Mouse (Mus musculus): ENCODE measurements around the gene Atp6v1g1. TPM values are rescaled to one million over a fixed set of nuclear protein-coding genes. Genes with fewer than 3 reads are reported as not detected.

The Atp6v1g1 gene
- total RNA-seq, 1 experiment = 105 TPM

DNA sequence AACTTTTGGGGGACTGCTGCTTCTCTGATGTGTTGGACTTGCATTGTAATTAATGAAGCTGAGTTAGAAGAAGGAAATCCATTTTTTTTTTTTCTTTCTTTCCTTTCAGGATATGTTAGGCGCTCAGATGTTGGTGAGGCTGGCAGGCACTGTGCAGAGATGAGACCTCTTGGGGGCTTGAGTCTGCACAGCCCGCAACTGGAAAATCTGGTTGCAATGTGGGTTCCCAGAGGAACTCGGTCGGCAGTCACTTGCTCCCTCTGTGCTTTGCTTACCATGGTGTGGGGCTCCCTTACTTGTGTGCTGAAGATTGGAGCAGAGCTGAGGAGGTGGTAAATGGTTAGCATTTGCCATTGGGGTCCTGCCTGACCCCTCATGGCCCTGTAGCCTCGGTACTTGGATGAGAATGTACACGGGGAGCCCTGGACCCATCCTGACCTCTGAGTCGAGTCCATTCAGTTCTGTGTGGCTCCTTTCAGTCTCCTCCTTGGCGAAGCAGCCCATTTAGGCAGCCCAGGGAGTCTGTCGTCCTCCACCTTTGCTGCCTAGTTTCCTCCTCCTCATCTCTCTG, 14.6 kb downstream of the Atp6v1g1 start:
- TF ChIP-seq CHD2 (IDR thresholded peaks at IDR 0.05; ENCODE audit: low read depth, low read length) = no peak
- no peak for DNase-seq (ENCODE audit: low read depth, low spot score)
- H3K27ac ChIP-seq (ENCODE audit: insufficient read depth, low read depth, low read length, poor library complexity, severe bottlenecking) = no peak overlapping the region
- in situ Hi-C loops (cut with MboI; ENCODE audit: low sequenced_read_pairs in 2 of 2, unreplicated experiment in 2 of 2) = no loop called here
- peak overlapping the region; percentile 65 to 77 for H3K4me3 ChIP-seq (ENCODE audit: insufficient read depth in 1 of 2, low read depth in 1 of 2, low read length in 2 of 2, poor library complexity in 1 of 2, severe bottlenecking in 1 of 2)
- peak overlapping the region; percentile 85 for H3K9ac ChIP-seq (ENCODE audit: insufficient read depth, low read depth, low read length, poor library complexity, severe bottlenecking)
- peaks cover 2 to 18% of the 10 kb centered on the region in 2 experiments; a peak in 3 of 4 replicates for H3K4me1 ChIP-seq (ENCODE audit: control insufficient read depth in 2 of 2, insufficient read depth in 2 of 2, low read length in 2 of 2, poor library complexity in 1 of 2)
- H3K36me3 ChIP-seq (ENCODE audit: control insufficient read depth, insufficient read depth, low read length, poor library complexity, severe bottlenecking) = peaks cover 2% of the 10 kb centered on the region; the same call in 1 of the 2 replicates
- H3K9me3 ChIP-seq (ENCODE audit: control insufficient read depth, insufficient read depth, low read depth, low read length) = no peaks in the 10 kb centered on the region

DNA sequence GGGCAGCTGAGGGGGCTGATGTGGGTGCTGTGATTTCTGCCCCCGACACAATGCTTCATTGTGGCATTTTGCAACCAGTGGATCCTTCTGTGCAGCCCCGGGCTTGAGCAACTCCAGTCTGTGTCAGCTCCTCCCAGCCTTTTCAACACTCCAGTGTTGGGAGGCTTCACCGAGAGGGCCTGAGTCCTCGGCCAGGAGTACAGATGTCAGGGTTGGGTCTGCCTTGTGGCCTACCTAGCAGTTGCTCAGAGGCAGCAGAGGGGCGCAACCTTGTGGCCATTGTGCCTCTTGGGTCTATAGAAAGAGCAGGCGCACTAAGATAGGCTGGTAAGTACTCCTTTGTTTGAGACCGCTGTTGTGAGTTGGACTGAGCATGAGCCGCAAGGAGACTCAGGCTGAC, 15.5 kb downstream of the Atp6v1g1 start:
- DNase-seq (ENCODE audit: low read depth, low spot score) = no peak
- TF ChIP-seq MAFK (IDR thresholded peaks at IDR 0.05; ENCODE audit: insufficient read depth, low read depth, low read length) (no peak), HCFC1 (IDR thresholded peaks at IDR 0.05; ENCODE audit: borderline replicate concordance, insufficient read depth, low read length) (no peak), ZC3H11A (IDR thresholded peaks at IDR 0.05; ENCODE audit: borderline replicate concordance, low read depth, low read length) (no peak), ZNF384 (IDR thresholded peaks at IDR 0.05; ENCODE audit: low read depth, low read length) (no peak), CHD2 (IDR thresholded peaks at IDR 0.05; ENCODE audit: low read depth, low read length) (no peak)

DNA sequence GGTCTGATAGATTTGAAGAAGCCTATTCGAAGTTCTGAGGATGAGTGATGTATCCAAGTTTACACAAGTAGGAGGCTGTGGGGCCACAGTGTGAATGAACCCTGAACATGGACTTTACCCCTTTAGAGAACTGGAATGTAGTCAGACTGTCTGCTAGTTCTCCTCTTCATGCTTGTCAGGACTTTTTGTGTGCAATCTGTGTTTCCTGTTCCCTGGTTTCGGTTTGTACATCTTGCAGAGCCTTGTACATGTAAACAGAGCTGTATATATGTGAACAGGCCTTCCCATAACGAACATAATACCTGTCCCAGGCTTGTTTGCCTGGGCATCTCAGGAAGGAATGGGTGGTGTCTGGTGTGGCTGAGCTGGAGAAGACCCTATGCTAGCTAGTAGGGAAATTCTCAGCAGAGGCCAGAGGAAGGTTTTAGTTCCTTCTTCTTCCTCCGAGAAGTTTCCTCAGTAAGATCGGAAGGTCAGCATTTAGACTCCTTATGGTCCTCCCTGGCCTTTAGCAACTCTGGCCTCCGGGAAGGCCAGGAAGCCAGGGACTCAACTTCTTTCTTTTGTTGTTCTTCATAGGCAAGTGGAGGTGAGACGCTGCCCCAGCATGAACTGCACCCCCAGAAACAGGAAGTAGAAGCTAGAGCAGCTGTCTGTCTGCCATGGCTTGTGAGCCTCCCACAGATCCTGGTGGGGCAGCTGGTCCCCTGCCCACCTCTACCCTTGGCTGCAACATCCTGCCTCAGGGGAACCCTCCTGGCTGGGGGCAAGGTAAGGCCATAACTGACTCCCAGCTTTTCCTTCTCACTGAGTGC, 17.5 kb downstream of the Atp6v1g1 start:
- peaks cover 2% of the 10 kb centered on the region; the same call in 1 of the 2 replicates for H3K36me3 ChIP-seq (ENCODE audit: control insufficient read depth, insufficient read depth, low read length, poor library complexity, severe bottlenecking)
- no peak for DNase-seq (ENCODE audit: low read depth, low spot score)
- in situ Hi-C loops (cut with MboI; ENCODE audit: low sequenced_read_pairs in 2 of 2, unreplicated experiment in 2 of 2) = no loop called here
- no peak overlapping the region for H3K4me3 ChIP-seq (ENCODE audit: insufficient read depth in 1 of 2, low read depth in 1 of 2, low read length in 2 of 2, poor library complexity in 1 of 2, severe bottlenecking in 1 of 2)
- no peak overlapping the region for H3K9ac ChIP-seq (ENCODE audit: insufficient read depth, low read depth, low read length, poor library complexity, severe bottlenecking)
- no peak overlapping the region for H3K27ac ChIP-seq (ENCODE audit: insufficient read depth, low read depth, low read length, poor library complexity, severe bottlenecking)
- no peaks in the 10 kb centered on the region for H3K9me3 ChIP-seq (ENCODE audit: control insufficient read depth, insufficient read depth, low read depth, low read length)
- H3K4me1 ChIP-seq (ENCODE audit: control insufficient read depth in 2 of 2, insufficient read depth in 2 of 2, low read length in 2 of 2, poor library complexity in 1 of 2) = peaks cover 2 to 15% of the 10 kb centered on the region in 2 experiments; a peak in 3 of 4 replicates
- no peak for TF ChIP-seq MAFK (IDR thresholded peaks at IDR 0.05; ENCODE audit: insufficient read depth, low read depth, low read length)
- TF ChIP-seq CHD2 (IDR thresholded peaks at IDR 0.05; ENCODE audit: low read depth, low read length) = no peak
- no peak for TF ChIP-seq ZC3H11A (IDR thresholded peaks at IDR 0.05; ENCODE audit: borderline replicate concordance, low read depth, low read length)
- TF ChIP-seq HCFC1 (IDR thresholded peaks at IDR 0.05; ENCODE audit: borderline replicate concordance, insufficient read depth, low read length) = no peak
- no peak for TF ChIP-seq ZNF384 (IDR thresholded peaks at IDR 0.05; ENCODE audit: low read depth, low read length)

More for the DNA sequence above, 15.5 kb downstream of the Atp6v1g1 start:
- H3K9me3 ChIP-seq (ENCODE audit: control insufficient read depth, insufficient read depth, low read depth, low read length) = no peaks in the 10 kb centered on the region
- peak overlapping the region in 1 of 2 experiments; percentile 14; a peak in 1 of 4 replicates for H3K4me3 ChIP-seq (ENCODE audit: insufficient read depth in 1 of 2, low read depth in 1 of 2, low read length in 2 of 2, poor library complexity in 1 of 2, severe bottlenecking in 1 of 2)
- no peak overlapping the region for H3K27ac ChIP-seq (ENCODE audit: insufficient read depth, low read depth, low read length, poor library complexity, severe bottlenecking)
- H3K9ac ChIP-seq (ENCODE audit: insufficient read depth, low read depth, low read length, poor library complexity, severe bottlenecking) = no peak overlapping the region
- H3K4me1 ChIP-seq (ENCODE audit: control insufficient read depth in 2 of 2, insufficient read depth in 2 of 2, low read length in 2 of 2, poor library complexity in 1 of 2) = peaks cover 2 to 18% of the 10 kb centered on the region in 2 experiments; a peak in 3 of 4 replicates
- peaks cover 2% of the 10 kb centered on the region; the same call in 1 of the 2 replicates for H3K36me3 ChIP-seq (ENCODE audit: control insufficient read depth, insufficient read depth, low read length, poor library complexity, severe bottlenecking)
- in situ Hi-C loops (cut with MboI; ENCODE audit: low sequenced_read_pairs in 2 of 2, unreplicated experiment in 2 of 2) = no loop called here

DNA sequence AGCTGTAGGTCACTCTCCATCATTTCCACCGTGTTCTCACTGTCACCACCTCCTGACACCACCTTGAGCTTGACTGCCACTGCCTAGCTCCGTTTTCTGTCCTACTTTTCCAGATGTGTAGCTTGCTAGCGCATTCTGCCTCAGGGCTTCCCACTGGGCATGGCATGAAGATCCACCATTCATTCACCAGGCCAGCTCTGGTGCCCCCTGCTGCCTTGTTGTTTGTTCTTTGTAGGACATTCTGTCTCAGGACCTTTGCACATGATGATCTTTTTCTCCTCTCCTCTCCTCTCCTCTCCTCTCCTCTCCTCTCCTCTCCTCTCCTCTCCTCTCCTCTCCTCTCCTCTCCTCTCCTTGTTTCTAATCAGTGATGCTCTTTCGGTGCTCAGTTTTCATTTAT, 18.2 kb downstream of the Atp6v1g1 start:
- Histone ChIP-seq H3K9ac (ENCODE audit: insufficient read depth, low read depth, low read length, poor library complexity, severe bottlenecking) (no peak overlapping the region), H3K4me1 (ENCODE audit: control insufficient read depth in 2 of 2, insufficient read depth in 2 of 2, low read length in 2 of 2, poor library complexity in 1 of 2) (peaks cover 2 to 8% of the 10 kb centered on the region in 2 experiments; a peak in 2 of 4 replicates), H3K36me3 (ENCODE audit: control insufficient read depth, insufficient read depth, low read length, poor library complexity, severe bottlenecking) (peaks cover 2% of the 10 kb centered on the region; the same call in 1 of the 2 replicates), H3K4me3 (ENCODE audit: insufficient read depth in 1 of 2, low read depth in 1 of 2, low read length in 2 of 2, poor library complexity in 1 of 2, severe bottlenecking in 1 of 2) (no peak overlapping the region), H3K27ac (ENCODE audit: insufficient read depth, low read depth, low read length, poor library complexity, severe bottlenecking) (no peak overlapping the region), H3K9me3 (ENCODE audit: control insufficient read depth, insufficient read depth, low read depth, low read length) (no peaks in the 10 kb centered on the region)
- TF ChIP-seq ZC3H11A (IDR thresholded peaks at IDR 0.05; ENCODE audit: borderline replicate concordance, low read depth, low read length) = no peak
- no peak for TF ChIP-seq HCFC1 (IDR thresholded peaks at IDR 0.05; ENCODE audit: borderline replicate concordance, insufficient read depth, low read length)
- no peak for TF ChIP-seq ZNF384 (IDR thresholded peaks at IDR 0.05; ENCODE audit: low read depth, low read length)
- TF ChIP-seq CHD2 (IDR thresholded peaks at IDR 0.05; ENCODE audit: low read depth, low read length) = no peak
- TF ChIP-seq MAFK (IDR thresholded peaks at IDR 0.05; ENCODE audit: insufficient read depth, low read depth, low read length) = no peak
- in situ Hi-C loops (cut with MboI; ENCODE audit: low sequenced_read_pairs in 2 of 2, unreplicated experiment in 2 of 2) = no loop called here
- no peak for DNase-seq (ENCODE audit: low read depth, low spot score)
